ENCODE assay signal across 16 mouse cellular contexts in genomic region chr2:20849346-20849745, GRCm38 (mm10).
DNase-seq lines count a peak whose midpoint lies in the region; ATAC-seq lines count a peak whose summit lies in the region.
"Had no signal": no experiment of that assay in that cellular context is flagged by ENCODE, and none has a peak within 500 bp of the region (broad histone marks: within the 10 kb centered on the region; RNA-seq: fewer than 3 reads in every experiment).

No protein-coding gene starts in this region.

- H3K4me2 ChIP-seq in midbrain, embryonic 13.5 days (replicated peaks) = no peak overlapping the region
- H3K4me2 ChIP-seq: embryonic facial prominence, embryonic 13.5 days; limb, embryonic 15.5 days; lung, embryonic 15.5 days had no signal

- peaks cover 81% of the 10 kb centered on the region for H3K36me3 ChIP-seq in midbrain, embryonic 13.5 days

- no peak overlapping the region for H3K9ac ChIP-seq in midbrain, embryonic 13.5 days (replicated peaks)
- H3K9ac ChIP-seq: embryonic facial prominence, embryonic 13.5 days; limb, embryonic 15.5 days; lung, embryonic 15.5 days had no signal

- 69% methylated on average over 18 of the region's 18 CpGs for WGBS in midbrain, embryonic 13.5 days

- no peaks in the 10 kb centered on the region for H3K27me3 ChIP-seq in midbrain, embryonic 13.5 days
- H3K27me3 ChIP-seq: embryonic facial prominence, embryonic 13.5 days; limb, embryonic 15.5 days; lung, embryonic 15.5 days had no signal

- DNase-seq in left cerebral cortex, postnatal 4 days = peak; percentile 54
- no peak for DNase-seq in left cerebral cortex, adult 8-10 months (ENCODE audit: low spot score in 2 of 2)
- peak; percentile 34 to 42 for DNase-seq in cerebellum, postnatal 10 days
- DNase-seq: kidney, adult 2 months; right cerebral cortex, adult 18-20 months; spleen, adult 18-20 months had no signal

- no peaks in the 10 kb centered on the region for H3K4me1 ChIP-seq in midbrain, embryonic 13.5 days (replicated peaks)
- H3K4me1 ChIP-seq: embryonic facial prominence, embryonic 13.5 days; limb, embryonic 15.5 days; lung, embryonic 15.5 days had no signal

- no peak overlapping the region for H3K4me3 ChIP-seq in midbrain, embryonic 13.5 days (replicated peaks)
- H3K4me3 ChIP-seq: embryonic facial prominence, embryonic 13.5 days; left cerebral cortex, adult 2 months; limb, embryonic 15.5 days; lung, embryonic 15.5 days had no signal

- no peaks in the 10 kb centered on the region for H3K9me3 ChIP-seq in midbrain, embryonic 13.5 days
- H3K9me3 ChIP-seq: embryonic facial prominence, embryonic 13.5 days; G1E; limb, embryonic 15.5 days; lung, embryonic 15.5 days had no signal

- peak; percentile 36; the same call in 1 of the 2 replicates for ATAC-seq in cerebellum, adult (ENCODE audit: insufficient number of reproducible peaks, low FRiP score, low TSS enrichment)
- ATAC-seq in midbrain, embryonic 13.5 days = 0 out of 2 replicates have a peak, but pooled peaks have one; percentile 15
- ATAC-seq in monocyte, adult 5-6 weeks (replicated peaks; ENCODE audit: insufficient number of reproducible peaks, low FRiP score, low TSS enrichment, poor library complexity, severe bottlenecking) = no peak
- no peak for ATAC-seq in erythroblast, adult 5-6 weeks (replicated peaks; ENCODE audit: low FRiP score, poor library complexity, severe bottlenecking)
- ATAC-seq: activated CD4-positive, CD25-positive, alpha-beta regulatory T cell, adult 4 months had no signal

- H3K27ac ChIP-seq in midbrain, embryonic 13.5 days = no peak overlapping the region
- H3K27ac ChIP-seq: embryonic facial prominence, embryonic 13.5 days; left cerebral cortex, adult 2 months; limb, embryonic 15.5 days; lung, embryonic 15.5 days had no signal

- intact Hi-C loops in left cerebral cortex, postnatal 4 days (cut with DNase I) = no loop called here

Comparison
In these comparisons a context has a peak if more than half of its experiments do, and no peak if none do; other contexts are left out.
1. DNase-seq: peak in left cerebral cortex, postnatal 4 days (single experiment) and cerebellum, postnatal 10 days (2 of 2); none in left cerebral cortex, adult 8-10 months (0 of 2).
2. ATAC-seq: peak in cerebellum, adult (single experiment) and midbrain, embryonic 13.5 days (single experiment); none in monocyte, adult 5-6 weeks (single experiment) and erythroblast, adult 5-6 weeks (single experiment).